Mouse (Mus musculus): ENCODE results near the gene Stxbp2. TPM values are rescaled to one million over a fixed set of nuclear protein-coding genes. Genes with fewer than 3 reads are reported as not detected.

The Stxbp2 gene
- polyA plus RNA-seq, 1 experiment from 2014 or later: 121 TPM

GRCm38 (mm10) chr8:3685422-3685821 is 54.7 kb downstream of the Stxbp2 start:
- 56% methylated on average over 5 of the region's 5 CpGs for WGBS
- Histone ChIP-seq H3K9me3 (replicated peaks; ENCODE audit: control insufficient read depth, low read length) (no peaks in the 10 kb centered on the region), H3K36me3 (ENCODE audit: control insufficient read depth, insufficient read depth, low read length) (peaks cover 9% of the 10 kb centered on the region; the same call in 1 of the 2 replicates), H3K4me1 (ENCODE audit: control insufficient read depth, insufficient read depth, low read length) (no peaks in the 10 kb centered on the region), H3K4me2 (ENCODE audit: low read depth, low read length) (no peak overlapping the region), H3K27me3 (ENCODE audit: control insufficient read depth, insufficient read depth, low read length) (no peaks in the 10 kb centered on the region), H3K9ac (ENCODE audit: low read length) (no peak overlapping the region), H3K4me3 (replicated peaks; ENCODE audit: low read length) (no peak overlapping the region), H3K27ac (ENCODE audit: low read length) (no peak overlapping the region)
- no peak for ATAC-seq (ENCODE audit: insufficient read depth, low FRiP score)

- Histone ChIP-seq H3K9ac (ENCODE audit: low read length) (no peak overlapping the region), H3K4me3 (replicated peaks; ENCODE audit: low read length) (no peak overlapping the region), H3K9me3 (replicated peaks; ENCODE audit: control insufficient read depth, low read length) (no peaks in the 10 kb centered on the region), H3K36me3 (ENCODE audit: control insufficient read depth, insufficient read depth, low read length) (no peaks in the 10 kb centered on the region), H3K4me1 (ENCODE audit: control insufficient read depth, insufficient read depth, low read length) (no peaks in the 10 kb centered on the region), H3K4me2 (ENCODE audit: low read depth, low read length) (no peak overlapping the region), H3K27me3 (ENCODE audit: control insufficient read depth, insufficient read depth, low read length) (no peaks in the 10 kb centered on the region), H3K27ac (ENCODE audit: low read length) (no peak overlapping the region)
- 70% methylated on average over 6 of the region's 6 CpGs for whole genome bisulfite sequencing
- no peak for ATAC-seq (ENCODE audit: insufficient read depth, low FRiP score)
Observed at GRCm38 (mm10) chr8:3687537-3687936, 56.8 kb downstream of the Stxbp2 start.

- WGBS: 62% methylated on average over 3 of the region's 3 CpGs
- Histone ChIP-seq H3K36me3 (ENCODE audit: control insufficient read depth, insufficient read depth, low read length) (no peaks in the 10 kb centered on the region), H3K4me3 (replicated peaks; ENCODE audit: low read length) (no peak overlapping the region), H3K27me3 (ENCODE audit: control insufficient read depth, insufficient read depth, low read length) (no peaks in the 10 kb centered on the region), H3K9ac (ENCODE audit: low read length) (no peak overlapping the region), H3K27ac (ENCODE audit: low read length) (no peak overlapping the region), H3K4me1 (ENCODE audit: control insufficient read depth, insufficient read depth, low read length) (no peaks in the 10 kb centered on the region), H3K9me3 (replicated peaks; ENCODE audit: control insufficient read depth, low read length) (no peaks in the 10 kb centered on the region), H3K4me2 (ENCODE audit: low read depth, low read length) (no peak overlapping the region)
- ATAC-seq (ENCODE audit: insufficient read depth, low FRiP score): no peak
Observed at GRCm38 (mm10) chr8:3690774-3691173, 60.0 kb downstream of the Stxbp2 start.

Other genes starting within 250 kb of the Stxbp2 start
- 10.0 and 10.5 TPM in 2 replicates for gene Arhgef18, start 237.9 kb upstream of the Stxbp2 start, polyA plus RNA-seq (2015; fragmentation: Nextera tagmentation; extraction: Ambion mirVana)
- gene Pex11g, start 163.3 kb upstream of the Stxbp2 start, polyA plus RNA-seq (2015; fragmentation: Nextera tagmentation; extraction: Ambion mirVana): 10.8 and 12.1 TPM in 2 replicates
- gene Tex45, start 160.1 kb upstream of the Stxbp2 start, polyA plus RNA-seq (2015; fragmentation: Nextera tagmentation; extraction: Ambion mirVana): not detected in 2 replicates
- 32.1 and 32.4 TPM in 2 replicates for gene Zfp358, start 137.8 kb upstream of the Stxbp2 start, polyA plus RNA-seq (2015; fragmentation: Nextera tagmentation; extraction: Ambion mirVana)
- gene Mcoln1, start 130.5 kb upstream of the Stxbp2 start, polyA plus RNA-seq (2015; fragmentation: Nextera tagmentation; extraction: Ambion mirVana): 42.4 and 51.4 TPM in 2 replicates
- 36.0 and 37.6 TPM in 2 replicates for gene Pnpla6, start 115.6 kb upstream of the Stxbp2 start, polyA plus RNA-seq (2015; fragmentation: Nextera tagmentation; extraction: Ambion mirVana)
- gene C330021F23Rik, start 63.0 kb upstream of the Stxbp2 start, polyA plus RNA-seq (2015; fragmentation: Nextera tagmentation; extraction: Ambion mirVana): 0.97 and 1.1 TPM in 2 replicates
- gene Camsap3, start 43.7 kb upstream of the Stxbp2 start, polyA plus RNA-seq (2015; fragmentation: Nextera tagmentation; extraction: Ambion mirVana): 11.5 and 13.2 TPM in 2 replicates
- gene Xab2, start 9.6 kb upstream of the Stxbp2 start, polyA plus RNA-seq (2015; fragmentation: Nextera tagmentation; extraction: Ambion mirVana): 50.8 and 60.3 TPM in 2 replicates
- gene Pet100, start 9.4 kb upstream of the Stxbp2 start, polyA plus RNA-seq (2015; fragmentation: Nextera tagmentation; extraction: Ambion mirVana): 91.3 and 106 TPM in 2 replicates
- 0.19 TPM in 1 of 2 replicates, not detected in the other for gene Pcp2, start 5.4 kb upstream of the Stxbp2 start, polyA plus RNA-seq (2015; fragmentation: Nextera tagmentation; extraction: Ambion mirVana)
- not detected in 2 replicates for gene Retn, start 24.8 kb downstream of the Stxbp2 start, polyA plus RNA-seq (2015; fragmentation: Nextera tagmentation; extraction: Ambion mirVana)
- 2.1 and 2.7 TPM in 2 replicates for gene Mcemp1, start 34.8 kb downstream of the Stxbp2 start, polyA plus RNA-seq (2015; fragmentation: Nextera tagmentation; extraction: Ambion mirVana)
- 9.2 and 9.5 TPM in 2 replicates for gene Fcor, start 41.4 kb downstream of the Stxbp2 start, polyA plus RNA-seq (2015; fragmentation: Nextera tagmentation; extraction: Ambion mirVana)
- 38.0 and 38.5 TPM in 2 replicates for gene Trappc5, start 45.3 kb downstream of the Stxbp2 start, polyA plus RNA-seq (2015; fragmentation: Nextera tagmentation; extraction: Ambion mirVana)
- 0.17 and 0.20 TPM in 2 replicates for gene Fcer2a, start 63.2 kb downstream of the Stxbp2 start, polyA plus RNA-seq (2015; fragmentation: Nextera tagmentation; extraction: Ambion mirVana)
- gene Clec4g, start 89.7 kb downstream of the Stxbp2 start, polyA plus RNA-seq (2015; fragmentation: Nextera tagmentation; extraction: Ambion mirVana): 0.19 and 0.45 TPM in 2 replicates
- gene Cd209a, start 118.0 kb downstream of the Stxbp2 start, polyA plus RNA-seq (2015; fragmentation: Nextera tagmentation; extraction: Ambion mirVana): 0.25 and 0.41 TPM in 2 replicates
- gene Cd209e, start 223.4 kb downstream of the Stxbp2 start, polyA plus RNA-seq (2015; fragmentation: Nextera tagmentation; extraction: Ambion mirVana): not detected in 2 replicates
- gene Cd209d, start 247.6 kb downstream of the Stxbp2 start, polyA plus RNA-seq (2015; fragmentation: Nextera tagmentation; extraction: Ambion mirVana): not detected in 2 replicates

Data from stomach, embryonic 16.5 days (tissue).